Mouse (Mus musculus) cortical plate, adult 2 months (tissue): ENCODE measurements around the gene Kif5a.

Source experiments
- CTCF ChIP-seq: fragments of 200-500 bp; IDR thresholded peaks from 2 replicates; pipeline ENCODE4 v1.5.1; 2011; ENCODE audit warnings: mild to moderate bottlenecking, control low read depth, low read length; ENCODE audit not compliant: insufficient read depth; ENCODE audit errors: extremely low read depth
- POLR2A ChIP-seq: fragments of 200-500 bp; IDR thresholded peaks from 2 replicates; pipeline ENCODE4 v1.6.1; 2011; ENCODE audit warnings: mild to moderate bottlenecking, low read length, control low read depth; ENCODE audit not compliant: insufficient read depth; ENCODE audit errors: extremely low read depth

- TF ChIP-seq CTCF = no peak
- no peak for TF ChIP-seq POLR2A
These were observed 19.6 kb upstream of the Kif5a start for GRCm38 (mm10) chr10:127282620-127283215.
